Mouse (Mus musculus) ES-Bruce4 (cell line): ENCODE data around the gene Prkn. TPM values are rescaled to one million over a fixed set of nuclear protein-coding genes. Genes with fewer than 3 reads are reported as not detected.

Source experiments
- H3K27ac ChIP-seq: 2 replicates; pipeline ENCODE4 v1.5.1; 2012; ENCODE audit warnings: low read length, inconsistent platforms; ENCODE audit not compliant: insufficient read depth
- H3K27me3 ChIP-seq: 2 replicates; pipeline ENCODE4 v1.6.1; 2012; ENCODE audit warnings: mild to moderate bottlenecking, low read length, inconsistent platforms; ENCODE audit not compliant: control insufficient read depth, poor library complexity, insufficient read depth, severe bottlenecking
- H3K36me3 ChIP-seq: 2 replicates; pipeline ENCODE4 v1.6.1; 2012; ENCODE audit warnings: inconsistent platforms, mild to moderate bottlenecking, low read length, moderate library complexity; ENCODE audit not compliant: control insufficient read depth, poor library complexity, insufficient read depth, severe bottlenecking
- H3K4me1 ChIP-seq: one replicate; pipeline ENCODE4 v1.8.1; 2011; ENCODE audit warnings: low read length; ENCODE audit not compliant: control insufficient read depth, insufficient read depth
- H3K4me3 ChIP-seq: 2 replicates; pipeline ENCODE4 v1.5.1; 2011; ENCODE audit warnings: low read depth, mild to moderate bottlenecking, low read length
- H3K9ac ChIP-seq: 2 replicates; pipeline ENCODE4 v1.6.1; 2012; ENCODE audit warnings: low read depth, mild to moderate bottlenecking, inconsistent platforms; ENCODE audit not compliant: poor library complexity, severe bottlenecking
- H3K9me3 ChIP-seq: replicated peaks from 2 replicates; pipeline ENCODE4 v1.6.1; 2012; ENCODE audit warnings: mild to moderate bottlenecking, low read length, inconsistent platforms; ENCODE audit not compliant: control insufficient read depth, poor library complexity, insufficient read depth, severe bottlenecking
- CTCF ChIP-seq: IDR thresholded peaks from one replicate; pipeline ENCODE4 v1.8.1; 2011; ENCODE audit warnings: low read depth, low read length
- EP300 ChIP-seq: IDR thresholded peaks from 2 replicates; pipeline ENCODE4 v1.6.1; 2011; ENCODE audit warnings: low read depth, low read length; ENCODE audit not compliant: insufficient read depth
- POLR2A ChIP-seq: IDR thresholded peaks from one replicate; pipeline ENCODE4 v1.8.1; 2011; ENCODE audit warnings: low read length; ENCODE audit not compliant: insufficient read depth
- polyA plus RNA-seq: library from polyadenylated mRNA; stranded (reverse); fragments of >200 nt; gene quantifications from 2 replicates; pipeline ENCODE4 v1.2.4, GENCODE M21; 2011; ENCODE audit warnings: low read depth; ENCODE audit not compliant: missing spikeins, insufficient read depth, insufficient read length

Prkn gene
- polyA plus RNA-seq, 1 experiment: 1.5 TPM

- Histone ChIP-seq H3K27ac (no peak overlapping the region), H3K4me3 (no peak overlapping the region), H3K27me3 (no peaks in the 10 kb centered on the region), H3K9me3 (no peaks in the 10 kb centered on the region), H3K36me3 (no peaks in the 10 kb centered on the region), H3K9ac (no peak overlapping the region), H3K4me1 (no peaks in the 10 kb centered on the region)
- TF ChIP-seq EP300: no peak
- TF ChIP-seq POLR2A: no peak
- TF ChIP-seq CTCF: no peak
Measured at GRCm38 (mm10) chr17:11765581-11765980, 925.4 kb downstream of the Prkn start.

DNA sequence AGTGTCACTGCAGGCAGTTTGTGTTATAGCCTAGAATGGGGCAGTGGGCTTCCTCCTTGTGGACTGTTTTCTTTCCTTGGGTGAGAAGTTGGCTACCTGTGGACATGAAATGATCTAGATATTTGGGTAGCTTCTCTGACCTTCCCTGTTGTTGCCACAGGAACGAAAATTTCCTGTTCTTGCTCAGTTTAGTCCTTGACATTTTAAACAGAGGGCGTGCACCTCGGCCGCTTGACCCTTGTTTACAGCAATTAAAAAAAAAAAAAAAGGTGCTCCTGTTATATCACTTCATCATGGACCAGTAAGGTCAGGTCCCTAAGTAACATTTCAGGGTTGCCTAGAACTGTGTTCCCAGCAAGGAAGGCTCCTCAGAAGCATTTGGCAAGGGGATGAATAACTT is 927.1 kb downstream of the Prkn start:
- no peak for TF ChIP-seq CTCF
- TF ChIP-seq POLR2A: no peak
- TF ChIP-seq EP300: no peak
- no peak overlapping the region for H3K9ac ChIP-seq
- no peaks in the 10 kb centered on the region for H3K27me3 ChIP-seq
- H3K27ac ChIP-seq: no peak overlapping the region
- no peak overlapping the region for H3K4me3 ChIP-seq
- H3K4me1 ChIP-seq: no peaks in the 10 kb centered on the region
- no peaks in the 10 kb centered on the region for H3K9me3 ChIP-seq
- H3K36me3 ChIP-seq: no peaks in the 10 kb centered on the region

- no peaks in the 10 kb centered on the region for H3K36me3 ChIP-seq
- no peaks in the 10 kb centered on the region for H3K4me1 ChIP-seq
- H3K9ac ChIP-seq: no peak overlapping the region
- no peak overlapping the region for H3K4me3 ChIP-seq
- H3K9me3 ChIP-seq: no peaks in the 10 kb centered on the region
- H3K27ac ChIP-seq: no peak overlapping the region
- TF ChIP-seq CTCF: no peak
- no peaks in the 10 kb centered on the region for H3K27me3 ChIP-seq
Measured at GRCm38 (mm10) chr17:11768345-11768744, 928.2 kb downstream of the Prkn start.

- Histone ChIP-seq H3K27ac (no peak overlapping the region), H3K4me3 (no peak overlapping the region), H3K36me3 (no peaks in the 10 kb centered on the region), H3K4me1 (no peaks in the 10 kb centered on the region), H3K27me3 (no peaks in the 10 kb centered on the region), H3K9me3 (no peaks in the 10 kb centered on the region), H3K9ac (no peak overlapping the region)
- TF ChIP-seq CTCF: no peak
- no peak for TF ChIP-seq POLR2A
- TF ChIP-seq EP300: no peak
Measured at GRCm38 (mm10) chr17:11768971-11769370, 928.8 kb downstream of the Prkn start.

DNA sequence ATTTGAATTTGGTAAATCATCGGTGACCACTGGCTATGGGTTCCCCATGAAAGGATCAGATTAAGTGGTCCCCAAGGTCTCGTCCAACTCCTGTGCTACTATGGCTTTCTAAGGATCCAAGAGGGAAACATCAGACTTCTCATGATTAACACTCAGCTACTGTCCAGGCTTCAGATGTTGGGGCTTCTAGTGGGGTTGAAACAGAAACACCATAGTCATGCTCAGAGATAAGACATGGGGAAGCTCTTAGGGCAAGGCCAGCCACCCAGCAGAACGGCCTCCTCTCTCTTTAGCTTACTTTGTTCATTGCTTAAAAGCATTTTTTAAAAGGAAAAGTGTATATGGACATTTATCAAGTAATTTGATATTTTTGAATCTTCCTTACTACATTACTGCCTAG is 929.3 kb downstream of the Prkn start:
- no peak overlapping the region for H3K27ac ChIP-seq
- TF ChIP-seq POLR2A (no peak), EP300 (no peak), CTCF (no peak)
- H3K27me3 ChIP-seq: no peaks in the 10 kb centered on the region
- no peaks in the 10 kb centered on the region for H3K4me1 ChIP-seq
- no peak overlapping the region for H3K4me3 ChIP-seq
- H3K36me3 ChIP-seq: no peaks in the 10 kb centered on the region
- H3K9ac ChIP-seq: no peak overlapping the region
- H3K9me3 ChIP-seq: no peaks in the 10 kb centered on the region

DNA sequence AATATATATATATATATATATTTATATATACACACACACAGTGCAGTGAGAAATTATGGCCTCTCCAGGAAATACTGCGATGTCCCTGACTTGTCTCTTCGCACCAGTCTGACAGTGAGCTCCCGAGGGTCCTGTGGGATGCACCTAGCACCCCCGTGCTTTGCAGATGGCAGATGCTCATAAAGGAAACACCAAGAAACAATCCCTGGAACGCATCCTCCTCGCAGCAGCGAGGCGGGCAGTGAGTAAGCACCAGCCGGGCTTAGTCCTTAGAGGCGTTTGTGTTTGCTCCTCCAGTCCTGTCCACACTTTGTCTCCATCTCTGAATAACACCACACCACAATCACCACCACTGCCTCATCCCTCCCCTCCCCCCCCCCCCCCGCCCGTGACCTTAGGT is 939.4 kb downstream of the Prkn start:
- H3K9me3 ChIP-seq: no peaks in the 10 kb centered on the region
- no peak overlapping the region for H3K9ac ChIP-seq
- no peak overlapping the region for H3K27ac ChIP-seq
- H3K27me3 ChIP-seq: no peaks in the 10 kb centered on the region
- no peaks in the 10 kb centered on the region for H3K36me3 ChIP-seq
- no peaks in the 10 kb centered on the region for H3K4me1 ChIP-seq
- TF ChIP-seq CTCF: no peak
- no peak for TF ChIP-seq EP300
- TF ChIP-seq POLR2A: no peak
- no peak overlapping the region for H3K4me3 ChIP-seq

DNA sequence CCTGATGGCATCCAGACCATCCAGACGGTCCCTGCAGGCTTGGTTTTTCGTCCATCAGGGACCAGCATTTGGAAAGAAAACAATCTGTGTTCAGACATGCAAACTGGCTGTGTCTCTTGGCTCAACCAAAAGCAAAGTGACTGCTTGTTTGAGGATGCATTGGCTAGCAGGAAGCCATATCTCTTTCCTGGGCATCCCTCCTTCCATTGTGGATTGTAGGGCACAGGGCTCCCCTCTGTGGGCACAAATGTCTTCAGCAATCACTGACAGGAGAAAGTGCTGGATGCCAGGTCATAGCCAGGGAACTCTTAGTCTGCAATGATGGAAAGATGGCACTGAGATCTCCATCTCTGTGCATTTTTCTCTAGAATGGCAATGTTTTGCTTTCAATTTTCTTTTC is 939.8 kb downstream of the Prkn start:
- Histone ChIP-seq H3K9me3 (no peaks in the 10 kb centered on the region), H3K27me3 (no peaks in the 10 kb centered on the region), H3K9ac (no peak overlapping the region), H3K4me1 (no peaks in the 10 kb centered on the region), H3K27ac (no peak overlapping the region), H3K4me3 (no peak overlapping the region), H3K36me3 (no peaks in the 10 kb centered on the region)
- no peak for TF ChIP-seq POLR2A
- no peak for TF ChIP-seq EP300
- TF ChIP-seq CTCF: no peak
